Mouse (Mus musculus) olfactory bulb, adult 2 months (tissue): Measurements from ENCODE around the gene Nagk.

Source experiments
- CTCF ChIP-seq: fragments of 200-500 bp; IDR thresholded peaks from 2 replicates; pipeline ENCODE4 v1.5.1; 2012; ENCODE audit warnings: low read depth, mild to moderate bottlenecking, low read length, moderate library complexity; ENCODE audit not compliant: insufficient read depth
- POLR2A ChIP-seq: fragments of 200-500 bp; IDR thresholded peaks from 2 replicates; pipeline ENCODE4 v1.6.1; 2012; ENCODE audit warnings: mild to moderate bottlenecking, low read depth, low read length, moderate library complexity; ENCODE audit not compliant: insufficient read depth

GRCm38 (mm10) chr6:83818996-83819395 lies 24.2 kb downstream of the Nagk start:
- no peak for TF ChIP-seq CTCF
- TF ChIP-seq POLR2A = no peak
